Mouse (Mus musculus): Measurements from ENCODE around the gene Alkbh1.
"Not testable (repeated sequence)": the region's sequence is repeated elsewhere in the genome, so short reads cannot be mapped to it uniquely, and the experiment has no call there.

Alkbh1 gene

DNA sequence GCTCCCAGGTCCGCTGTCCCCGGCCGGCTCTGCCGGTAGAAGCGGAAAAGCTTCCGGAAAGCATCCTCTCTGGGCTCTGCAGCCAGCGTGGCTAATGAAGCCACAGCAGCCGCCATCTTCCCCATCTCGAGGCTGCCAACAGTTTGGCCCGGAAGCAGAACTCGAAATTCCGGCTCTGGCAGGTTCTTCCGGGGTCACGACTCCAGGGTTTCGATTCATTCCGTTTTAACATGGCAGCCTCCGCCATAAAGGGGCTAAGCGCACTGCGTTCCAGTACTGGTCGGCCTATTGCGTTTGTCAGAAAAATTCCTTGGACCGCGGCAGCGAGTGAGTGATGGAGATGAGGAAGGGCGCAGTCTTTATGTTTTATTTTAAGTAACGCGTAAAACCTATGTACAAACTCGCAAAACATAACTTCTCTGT, at the start of gene Alkbh1, which contains the start of gene Slirp:
Gene Alkbh1 (minus strand): TSS at position 318 of the 423 bp plus-strand sequence.
Gene Slirp (plus strand): TSS at position 197 of the 423 bp plus-strand sequence.
- peak; percentile 74 to 87 for DNase-seq (ENCODE audit: low spot score in 2 of 2)

DNA sequence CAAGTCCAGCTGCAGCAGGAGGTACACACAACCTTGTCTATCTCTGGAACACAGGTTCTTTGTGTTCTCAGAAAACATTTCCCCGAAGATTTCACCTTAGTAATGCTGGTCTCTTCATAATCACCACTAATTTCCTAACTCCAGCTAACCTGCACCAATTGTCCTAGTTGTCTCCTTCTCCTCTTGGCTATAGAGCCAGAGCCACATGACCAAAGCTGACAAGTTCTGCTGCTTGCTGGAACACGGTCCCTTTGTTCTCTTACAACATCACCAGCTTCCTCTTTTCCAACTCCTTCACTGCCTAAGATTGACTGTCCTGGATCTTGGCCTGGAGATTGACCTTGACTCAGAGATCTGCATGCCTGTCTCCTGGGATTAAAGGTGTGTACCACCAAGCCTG, 44.9 kb upstream of the Alkbh1 start:
- not testable (repeated sequence) for DNase-seq (ENCODE audit: low spot score in 2 of 2)

DNA sequence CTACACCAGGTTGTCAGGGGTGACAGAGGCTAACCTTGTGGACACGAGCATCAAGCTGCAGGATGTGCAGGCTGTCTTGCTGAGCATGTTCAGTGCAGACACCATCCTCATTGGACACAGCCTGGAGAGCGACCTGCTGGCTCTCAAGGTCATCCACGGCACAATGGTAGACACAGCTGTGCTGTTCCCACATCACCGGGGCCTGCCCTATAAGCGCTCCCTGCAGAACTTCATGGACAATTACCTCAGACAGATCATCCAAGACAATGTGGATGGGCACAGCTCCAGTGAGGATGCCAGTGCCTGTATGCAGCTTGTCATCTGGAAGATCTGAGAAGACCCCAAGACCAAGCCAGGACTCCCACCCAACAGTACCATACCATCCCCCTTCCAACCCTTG, 38.7 kb upstream of the Alkbh1 start:
- DNase-seq (ENCODE audit: low spot score in 2 of 2): not testable (repeated sequence)

DNA sequence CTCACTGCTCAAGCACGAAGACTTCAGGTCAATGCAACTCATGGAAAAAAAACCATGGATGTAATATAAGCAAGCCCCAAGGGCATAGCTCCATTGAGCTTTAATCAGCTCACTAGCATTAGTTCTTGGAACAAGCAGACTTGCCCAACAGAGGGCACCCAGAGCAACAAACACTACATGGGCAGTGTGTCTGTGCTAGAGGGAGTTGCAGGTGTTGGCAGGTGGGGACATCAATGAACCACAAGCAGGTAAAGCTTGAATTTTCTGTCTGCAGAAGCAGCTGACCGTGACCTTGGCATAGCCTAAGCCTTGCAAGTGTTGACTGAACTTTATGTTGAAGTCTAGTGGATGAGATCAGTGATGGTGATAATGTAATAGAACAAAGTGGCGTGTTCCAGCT, 30.9 kb upstream of the Alkbh1 start:
- no peak for DNase-seq (ENCODE audit: low spot score in 2 of 2)

DNA sequence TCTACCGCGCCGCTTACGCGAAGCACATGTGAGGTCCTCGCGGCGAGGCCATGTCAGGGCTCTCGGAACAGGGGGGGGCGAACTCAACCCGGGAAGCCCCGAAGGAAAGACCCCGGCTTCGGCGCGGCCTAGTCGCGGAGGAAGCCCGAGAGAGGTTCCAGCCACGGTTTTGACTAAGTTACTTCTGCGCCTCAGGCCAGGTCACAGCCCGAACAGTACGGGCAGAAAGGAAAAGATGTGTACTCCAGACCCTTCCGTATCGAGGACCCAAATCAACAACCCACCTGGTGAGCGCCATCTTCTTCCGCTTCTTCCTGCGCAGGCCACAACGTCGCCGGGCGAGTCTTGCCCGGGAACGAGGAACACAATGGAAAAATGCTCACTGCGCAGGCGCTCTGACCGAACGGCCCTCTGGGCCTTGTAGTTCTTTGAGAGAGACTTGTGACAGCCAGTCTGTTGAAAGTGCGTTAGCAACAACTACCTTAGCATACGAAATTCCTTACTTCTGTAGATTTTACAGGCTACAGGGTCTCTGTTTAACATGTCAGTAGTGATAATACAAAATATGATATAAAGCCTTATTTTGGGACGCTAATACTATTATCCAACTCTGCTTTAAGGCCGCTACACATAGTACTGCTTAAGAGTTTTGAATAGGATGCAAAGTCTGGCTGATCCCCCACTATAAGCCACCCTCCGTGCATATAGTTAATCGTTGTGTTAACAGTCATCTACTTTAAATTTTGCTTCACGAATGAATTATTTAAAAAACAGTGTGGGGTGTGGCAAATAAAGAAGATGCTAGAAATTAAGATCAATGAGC, 28.4 kb upstream of the Alkbh1 start, which contains the start of gene Snw1:
Gene Snw1 (minus strand): TSS at position 311 of the 823 bp plus-strand sequence.
- peak; percentile 78 to 91 for DNase-seq (ENCODE audit: low spot score in 2 of 2)

DNA sequence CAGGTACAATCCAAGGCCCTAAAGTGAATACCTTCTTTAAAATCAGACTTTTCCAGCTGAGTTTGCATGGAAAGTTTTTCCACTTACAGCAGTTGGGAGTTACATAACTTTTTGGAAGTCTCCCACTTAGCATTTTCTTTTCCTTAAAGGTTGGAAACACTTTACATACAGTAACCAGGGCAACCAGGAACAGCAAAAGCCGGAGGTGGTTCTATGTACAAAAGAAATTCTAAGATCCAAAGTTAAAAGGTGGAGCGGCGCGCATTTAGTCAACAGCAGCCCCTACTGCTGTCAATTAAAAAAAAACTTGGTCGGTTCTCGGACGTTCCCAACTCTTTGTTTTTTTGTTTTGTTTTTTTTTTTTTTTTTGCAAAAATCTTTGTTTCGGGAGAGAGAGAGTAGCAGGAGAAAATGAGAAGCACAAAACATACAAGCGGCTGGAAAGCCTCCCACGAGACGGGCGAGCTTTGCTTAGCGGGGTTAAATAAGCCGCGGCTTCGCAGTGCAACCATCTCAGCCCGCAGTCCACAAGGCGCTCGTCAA, 27.7 kb upstream of the Alkbh1 start:
- DNase-seq (ENCODE audit: low spot score in 2 of 2): no peak

DNA sequence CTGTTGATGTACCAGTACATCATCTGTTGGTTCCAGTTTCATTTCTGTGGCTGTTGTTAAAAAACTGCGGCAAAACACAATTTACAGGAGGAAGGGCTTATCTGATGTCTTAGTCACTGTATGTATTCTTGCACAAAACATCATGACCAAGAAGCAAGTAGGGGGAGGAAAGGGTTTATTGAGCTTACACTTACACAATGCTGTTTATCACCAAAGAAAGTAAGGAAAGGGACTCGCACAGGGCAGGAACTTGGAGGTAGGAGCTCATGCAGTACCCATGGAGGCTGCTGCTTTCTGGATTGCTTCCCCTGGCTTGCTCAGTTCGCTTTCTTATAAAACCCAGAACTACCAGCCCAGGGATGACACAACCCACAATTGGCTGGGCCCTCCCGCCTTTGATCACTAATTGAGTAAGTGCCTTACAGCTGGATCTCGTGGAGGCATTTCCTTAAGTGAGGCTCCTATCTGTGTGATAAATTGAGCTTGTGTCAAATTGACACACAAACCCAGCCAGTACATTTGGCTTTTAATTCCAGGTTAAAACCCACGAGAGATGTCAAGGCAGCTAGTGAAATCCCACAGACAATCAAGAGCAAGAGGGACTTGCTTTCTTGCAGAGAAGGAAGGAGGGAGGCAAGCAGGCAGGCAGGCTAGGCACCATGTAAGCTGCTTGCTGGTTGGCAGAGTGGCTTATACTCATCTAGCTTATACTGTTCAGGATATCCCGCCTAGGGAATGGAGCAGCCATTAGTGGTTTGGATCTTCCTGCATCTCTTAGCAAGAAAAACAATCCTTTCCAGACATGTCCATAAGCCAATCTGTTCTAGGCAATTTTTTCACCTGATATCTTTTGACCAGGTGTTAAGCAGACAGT, 26.7 kb upstream of the Alkbh1 start:
- no peak for DNase-seq (ENCODE audit: low spot score in 2 of 2)

DNA sequence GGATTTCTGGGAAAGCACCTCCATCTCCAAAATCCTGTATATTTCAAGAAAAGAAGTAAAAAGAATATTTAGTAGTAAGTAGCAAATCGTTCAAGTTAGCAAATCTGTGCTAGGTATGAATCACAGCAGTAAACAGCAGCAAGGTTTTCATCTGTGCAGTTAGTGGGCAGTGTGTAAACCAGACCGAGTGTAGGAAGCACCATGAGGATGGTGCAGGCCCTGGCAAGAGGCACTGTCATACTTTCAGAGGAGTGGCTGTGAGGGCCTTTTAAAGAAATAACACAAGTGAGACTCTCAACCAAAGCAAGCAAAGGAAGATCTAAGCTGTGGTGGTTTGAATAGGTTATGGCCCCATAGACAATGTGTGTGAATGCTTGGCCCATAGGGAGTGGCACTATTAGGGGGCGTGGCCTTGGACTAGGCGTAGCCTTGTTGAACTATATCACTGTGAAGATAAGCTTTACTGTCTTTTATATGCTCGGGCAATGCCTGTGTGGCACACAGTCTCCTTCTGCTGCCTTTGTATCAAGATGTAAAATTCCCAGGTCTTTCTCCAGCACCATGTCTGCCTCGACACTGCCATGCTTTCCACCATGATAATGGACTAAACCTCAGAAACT, 21.0 kb upstream of the Alkbh1 start:
- DNase-seq (ENCODE audit: low spot score in 2 of 2): no peak

DNA sequence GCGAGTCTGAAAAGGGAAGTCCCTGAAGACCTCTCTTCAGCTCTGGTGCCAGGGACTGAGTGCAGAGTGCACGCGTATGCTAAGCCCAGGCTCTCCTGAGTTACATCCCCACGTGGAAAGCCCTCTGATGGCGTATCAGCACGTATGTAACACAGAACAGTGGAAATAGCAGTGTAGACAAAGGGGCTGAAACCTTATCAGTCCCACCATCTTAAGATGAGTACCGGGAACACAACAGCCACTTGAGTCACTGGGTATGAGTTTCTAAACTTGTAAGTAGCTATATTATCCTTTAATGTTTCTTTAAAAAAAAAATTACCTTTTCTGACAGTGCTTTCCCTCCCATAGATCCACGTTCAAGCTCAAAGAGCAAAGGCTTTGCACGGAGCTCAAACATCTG, 5.6 kb upstream of the Alkbh1 start:
- DNase-seq (ENCODE audit: low spot score in 2 of 2): no peak

DNA sequence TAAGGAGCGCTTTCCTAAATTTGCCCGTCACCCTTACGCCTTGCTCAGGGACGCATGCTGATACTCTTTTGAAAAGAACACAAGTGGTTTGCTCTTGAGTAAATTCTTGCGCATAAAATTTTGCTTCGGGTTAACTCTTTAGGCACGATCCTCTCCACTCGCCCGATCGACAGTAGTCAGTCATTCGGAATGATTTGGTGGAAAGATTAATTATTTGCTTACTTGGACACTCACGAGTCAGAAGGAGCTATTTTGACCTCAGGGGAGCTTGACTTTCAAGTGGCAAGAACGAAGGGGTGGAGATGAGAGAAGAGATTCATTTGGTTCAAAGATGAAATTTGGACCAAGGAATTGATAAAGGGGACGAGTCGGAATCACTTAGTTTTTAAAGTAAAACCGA, 394 bp upstream of the Alkbh1 start:
- no peak for DNase-seq (ENCODE audit: low spot score in 2 of 2)

DNA sequence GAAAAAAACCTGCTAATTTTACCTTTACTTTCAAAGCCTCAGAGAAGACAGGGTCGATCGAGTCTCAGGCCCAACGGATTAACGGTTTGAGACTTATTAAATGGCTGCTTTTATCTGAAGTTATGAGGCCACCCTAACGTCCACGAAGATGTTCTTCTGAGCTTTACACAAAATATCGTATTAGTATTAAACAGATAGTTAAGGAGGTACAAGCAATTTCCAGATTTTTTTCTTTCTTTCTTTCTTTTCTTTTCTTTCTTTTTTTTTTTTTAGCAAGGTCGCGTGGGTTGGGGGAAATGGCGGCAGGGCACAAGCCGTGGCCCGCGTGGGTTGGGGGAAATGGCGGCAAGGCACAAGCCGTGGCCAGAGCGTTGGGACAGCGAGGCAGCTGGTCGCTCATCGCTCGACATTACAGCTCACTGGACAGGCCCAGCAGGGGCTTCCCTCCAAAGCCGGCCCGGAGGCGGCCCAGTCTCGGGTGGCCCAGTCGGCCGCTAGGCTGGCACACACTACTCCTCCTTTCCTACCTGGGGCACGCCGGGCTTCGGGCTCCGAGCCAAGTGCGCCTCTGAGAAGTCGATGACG, 610 bp downstream of the Alkbh1 start:
- DNase-seq (ENCODE audit: low spot score in 2 of 2): no peak

DNA sequence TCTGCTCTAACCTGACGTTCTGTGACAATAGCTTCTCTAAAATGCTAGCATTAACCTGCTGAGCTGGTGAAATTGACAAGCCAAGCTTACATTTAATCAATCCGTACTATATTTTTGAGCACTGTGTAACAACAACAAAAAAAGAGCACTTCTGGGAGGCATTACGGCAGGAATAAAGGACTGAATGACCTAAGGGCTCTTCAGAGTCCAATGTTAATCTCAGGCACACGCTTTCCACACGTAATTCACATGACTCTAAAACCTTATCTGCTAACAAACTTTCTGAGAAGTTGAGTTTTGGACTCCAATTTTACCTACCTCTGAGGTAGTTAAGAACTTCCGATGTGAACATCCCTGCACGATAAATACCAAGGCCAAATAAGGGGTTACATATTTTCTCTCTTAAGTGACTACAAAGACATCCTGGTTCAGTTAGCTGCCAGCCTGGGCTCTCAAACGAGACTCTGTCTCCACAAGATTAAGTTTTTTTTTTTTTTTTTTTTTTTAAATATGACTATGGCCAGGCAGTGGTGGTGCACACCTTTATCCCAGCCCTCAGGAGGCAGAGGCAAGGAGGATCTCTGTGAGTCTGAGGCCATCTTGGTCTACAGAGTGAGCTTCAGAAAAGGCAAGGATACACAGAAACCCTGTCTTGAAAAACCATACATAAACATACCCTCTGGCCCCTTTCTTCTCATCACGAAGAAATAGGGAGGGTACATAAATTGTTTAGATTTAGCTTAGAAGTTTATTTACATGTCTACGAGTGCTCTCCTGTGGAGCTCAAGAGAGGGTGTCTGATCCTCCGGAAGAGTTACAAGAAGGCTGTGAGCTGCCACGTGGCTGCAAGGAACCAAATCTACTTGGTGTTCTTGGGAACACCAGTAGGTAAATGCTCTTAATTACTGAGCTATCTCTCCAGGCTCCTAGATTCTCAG, 1.4 kb downstream of the Alkbh1 start:
- no peak for DNase-seq (ENCODE audit: low spot score in 2 of 2)

DNA sequence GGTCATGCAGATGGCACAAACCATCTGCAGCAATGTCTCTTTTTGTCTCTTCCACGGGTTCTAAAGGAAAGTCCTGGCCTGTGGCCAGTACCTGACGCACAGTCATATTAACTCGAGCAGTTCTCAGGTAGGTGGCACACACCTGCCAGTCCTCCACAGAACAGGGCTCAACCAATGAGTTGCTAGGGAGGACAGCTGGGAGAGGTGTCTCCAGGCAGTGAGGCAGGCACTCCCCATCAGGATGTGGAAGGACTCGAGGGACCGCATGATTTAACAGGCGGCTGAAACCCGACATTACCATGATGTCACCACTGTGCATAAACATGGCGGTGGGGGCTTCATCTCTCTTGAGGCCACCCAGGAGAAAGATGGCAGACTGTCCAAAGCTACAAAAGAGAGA, 14.9 kb downstream of the Alkbh1 start:
- DNase-seq (ENCODE audit: low spot score in 2 of 2): no peak

DNA sequence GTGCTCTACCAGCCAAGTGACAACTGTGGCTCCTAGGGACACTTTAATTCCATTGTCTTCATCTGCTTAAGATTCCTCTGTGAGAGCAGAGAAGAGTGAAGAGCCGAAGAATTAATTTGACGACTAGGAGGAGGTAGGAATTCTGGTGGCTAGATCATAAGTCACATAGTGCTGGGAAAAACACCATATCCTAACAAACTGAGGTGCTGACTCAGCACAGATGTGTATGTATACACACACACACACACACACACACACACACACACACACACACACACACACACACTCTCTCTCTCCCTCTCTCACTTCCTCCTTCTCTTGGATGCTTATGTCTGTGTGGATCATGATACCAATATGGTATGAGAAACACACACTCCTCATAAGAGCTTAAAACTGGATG, 15.5 kb downstream of the Alkbh1 start:
- DNase-seq (ENCODE audit: low spot score in 2 of 2): no peak

DNA sequence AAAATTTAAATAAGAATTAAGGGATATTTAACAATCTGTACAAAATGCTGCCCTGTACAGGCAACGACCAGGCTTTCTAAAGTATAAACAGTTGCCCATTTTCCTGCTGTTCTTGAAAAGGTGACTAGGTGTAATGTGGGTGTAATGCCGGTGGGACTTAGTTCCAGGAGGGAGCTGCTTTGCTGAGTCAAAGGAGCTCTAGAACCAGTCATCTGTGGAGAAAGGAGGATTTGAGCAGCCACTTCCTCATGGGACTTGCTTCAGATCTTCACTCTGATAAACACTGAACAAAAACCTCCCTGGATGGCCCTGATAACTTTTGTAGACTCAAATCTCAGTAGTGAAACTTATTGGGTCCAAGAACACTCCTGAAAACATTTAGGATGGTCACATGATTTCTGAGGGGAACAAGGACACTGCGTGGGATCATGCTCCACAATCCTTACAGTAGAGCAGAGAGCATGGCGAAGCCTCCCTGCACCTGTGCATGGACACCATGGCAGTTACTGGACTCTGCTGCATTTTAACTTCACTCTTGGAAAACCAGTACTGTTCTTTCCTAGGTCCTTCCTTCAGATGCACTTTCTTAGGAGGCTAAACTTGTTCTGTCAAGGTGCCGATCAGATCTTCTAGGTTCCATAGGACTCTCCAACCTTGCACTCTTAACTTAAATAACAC, 17.3 kb downstream of the Alkbh1 start:
- DNase-seq (ENCODE audit: low spot score in 2 of 2): no peak

DNA sequence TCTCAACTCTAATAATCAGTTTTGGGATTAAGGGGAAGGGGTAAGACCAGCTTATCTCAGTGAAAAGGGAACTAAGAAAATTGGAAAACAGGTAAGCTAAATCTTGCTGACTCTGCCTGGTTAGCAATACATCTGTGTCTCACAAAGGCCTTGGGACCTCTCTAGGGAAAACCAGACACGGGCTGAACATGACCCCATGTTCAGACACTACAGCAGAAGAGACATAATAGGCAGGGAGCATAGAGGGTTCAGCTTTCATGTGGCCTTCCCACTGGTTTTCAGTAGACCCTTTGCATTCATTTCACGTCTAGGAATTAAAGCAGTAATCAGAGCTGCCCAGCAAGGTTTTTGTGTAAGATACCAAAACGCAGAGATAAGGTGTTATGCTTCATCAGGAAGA, 19.3 kb downstream of the Alkbh1 start:
- DNase-seq (ENCODE audit: low spot score in 2 of 2): no peak

DNA sequence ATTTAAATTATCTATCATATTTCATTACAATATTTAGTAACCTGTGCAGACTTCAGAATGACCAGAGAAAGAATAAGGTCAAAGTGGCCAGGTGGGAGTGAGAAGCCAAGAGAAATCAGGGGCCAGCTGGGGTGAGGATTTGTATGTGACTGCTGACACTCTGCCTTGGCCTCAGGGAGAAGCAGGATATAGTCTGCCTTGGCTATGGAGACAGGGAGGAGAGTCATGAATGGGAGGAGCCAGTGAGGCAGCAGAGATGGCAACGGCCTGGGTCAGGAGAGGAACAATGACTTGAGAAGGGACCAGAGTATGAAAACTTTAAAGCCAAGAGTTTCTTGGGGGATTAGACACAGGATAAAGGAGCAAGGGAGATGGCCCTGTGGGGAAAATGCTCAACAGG, 20.1 kb downstream of the Alkbh1 start:
- DNase-seq (ENCODE audit: low spot score in 2 of 2): no peak

DNA sequence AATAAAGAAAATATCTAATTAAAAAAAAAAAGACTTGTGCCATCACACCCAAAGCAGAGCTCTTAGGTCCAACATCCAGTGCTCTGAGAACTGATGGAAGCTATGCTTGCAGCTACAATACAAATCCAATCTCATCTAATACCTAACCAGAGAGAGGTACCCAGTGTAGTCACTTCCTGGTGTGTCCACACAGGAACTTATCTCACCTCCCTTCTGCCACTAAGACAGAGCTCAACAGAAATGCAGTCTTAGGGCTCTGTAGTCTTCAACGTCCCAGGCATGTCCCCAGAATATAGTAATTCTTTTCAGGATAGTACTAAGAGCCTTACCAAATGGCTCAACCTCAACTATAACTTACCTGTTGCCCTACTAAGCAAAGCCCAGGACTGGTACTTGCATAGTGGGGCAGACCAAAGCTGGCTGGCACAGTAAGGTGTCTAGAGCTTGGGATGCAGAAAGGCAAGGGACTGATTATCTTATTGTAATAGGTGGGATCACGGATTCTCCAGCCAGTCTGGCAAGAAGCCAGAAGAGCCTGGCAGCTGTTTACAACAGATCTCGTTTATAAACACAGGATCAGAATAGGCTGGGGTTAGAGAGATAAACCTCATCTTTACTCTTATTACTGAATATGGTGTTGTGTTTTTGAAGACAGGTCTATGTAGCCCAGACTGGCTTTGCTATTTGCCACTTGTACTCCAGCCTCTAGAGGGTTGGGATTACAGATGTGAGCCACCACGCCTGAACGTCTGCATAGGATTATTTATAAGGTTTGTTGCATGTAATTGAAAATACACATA, 21.9 kb downstream of the Alkbh1 start:
- DNase-seq (ENCODE audit: low spot score in 2 of 2): peak in 1 of 2 experiments; percentile 34

DNA sequence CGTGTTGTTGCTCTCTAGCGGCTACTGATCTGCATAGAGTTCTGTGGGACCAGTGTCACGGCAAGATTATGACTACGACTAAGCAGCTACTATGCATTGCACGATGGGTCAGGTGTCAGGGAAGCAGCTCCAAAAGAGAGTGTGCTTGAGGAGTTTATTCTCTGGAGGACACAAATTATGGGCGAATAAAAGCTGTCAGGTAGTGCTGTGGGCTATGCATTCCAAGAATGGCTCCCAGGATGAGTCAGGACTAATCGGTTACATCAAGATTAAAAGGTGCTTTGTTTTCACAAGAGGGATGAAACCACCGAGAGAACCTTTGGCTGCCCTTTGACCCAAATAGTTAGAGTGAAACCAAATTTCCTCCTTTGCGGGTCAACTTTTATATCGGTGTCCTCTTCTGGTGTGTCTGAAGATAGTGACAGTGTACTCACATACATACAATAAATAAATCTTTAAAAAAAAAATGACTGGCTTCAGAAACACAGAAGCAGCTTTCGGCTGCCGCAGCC, 23.8 kb downstream of the Alkbh1 start:
- no peak for DNase-seq (ENCODE audit: low spot score in 2 of 2)

All from spleen, postnatal 10 days (tissue).